Mouse (Mus musculus) ES-Bruce4 (cell line): ENCODE measurements around the gene Gm49342.
"Not testable (repeated sequence)": the region's sequence is repeated elsewhere in the genome, so short reads cannot be mapped to it uniquely, and the experiment has no call there.

ENCODE experiments used
- CTCF ChIP-seq: IDR thresholded peaks from one replicate; pipeline ENCODE4 v1.8.1; 2011; ENCODE audit warnings: low read depth, low read length
- EP300 ChIP-seq: IDR thresholded peaks from 2 replicates; pipeline ENCODE4 v1.6.1; 2011; ENCODE audit warnings: low read depth, low read length; ENCODE audit not compliant: insufficient read depth
- POLR2A ChIP-seq: IDR thresholded peaks from one replicate; pipeline ENCODE4 v1.8.1; 2011; ENCODE audit warnings: low read length; ENCODE audit not compliant: insufficient read depth

GRCm38 (mm10) chr14:50945526-50945925 is 1.2 kb downstream of the Gm49342 start:
- not testable (repeated sequence) for TF ChIP-seq CTCF, POLR2A, EP300
